Mouse (Mus musculus): Measurements from ENCODE around the gene Akap17b. TPM values are rescaled to one million over a fixed set of nuclear protein-coding genes. Genes with fewer than 3 reads are reported as not detected.
A peak's percentile ranks its signal among the peaks of the same experiment; 100 is the strongest.

Akap17b gene
- polyA plus RNA-seq, 1 experiment from 2014 or later: 3.4 TPM

GRCm38 (mm10) chrX:36591120-36591519 lies 54.1 kb downstream of the Akap17b start:
- no peak for TF ChIP-seq CTCF (IDR thresholded peaks at IDR 0.05; ENCODE audit: low read depth)
- no peak overlapping the region for H3K27ac ChIP-seq (ENCODE audit: low read depth, low read length)

GRCm38 (mm10) chrX:36590266-36590665 lies 54.9 kb downstream of the Akap17b start:
- no peaks in the 10 kb centered on the region for H3K36me3 ChIP-seq (ENCODE audit: control insufficient read depth, insufficient read depth)
- no peaks in the 10 kb centered on the region for H3K4me1 ChIP-seq (replicated peaks; ENCODE audit: control insufficient read depth, insufficient read depth, low read length)
- H3K4me2 ChIP-seq (replicated peaks; ENCODE audit: low read depth): no peak overlapping the region
- no peak for ATAC-seq
- H3K9me3 ChIP-seq (ENCODE audit: control insufficient read depth): no peaks in the 10 kb centered on the region
- no peak overlapping the region for H3K9ac ChIP-seq (ENCODE audit: low read depth, low read length)
- no peak overlapping the region for H3K4me3 ChIP-seq (ENCODE audit: low read depth, low read length)
- no peaks in the 10 kb centered on the region for H3K27me3 ChIP-seq (replicated peaks; ENCODE audit: control insufficient read depth, insufficient read depth, low read length)
- H3K27ac ChIP-seq (ENCODE audit: low read depth, low read length): no peak overlapping the region
- no peak for TF ChIP-seq CTCF (IDR thresholded peaks at IDR 0.05; ENCODE audit: low read depth)
- WGBS: 85% methylated on average over 7 of the region's 7 CpGs

More at GRCm38 (mm10) chrX:36591120-36591519, 54.1 kb downstream of the Akap17b start:
- Histone ChIP-seq H3K27me3 (replicated peaks; ENCODE audit: control insufficient read depth, insufficient read depth, low read length) (no peaks in the 10 kb centered on the region), H3K4me2 (replicated peaks; ENCODE audit: low read depth) (no peak overlapping the region), H3K4me3 (ENCODE audit: low read depth, low read length) (no peak overlapping the region), H3K9me3 (ENCODE audit: control insufficient read depth) (no peaks in the 10 kb centered on the region), H3K36me3 (ENCODE audit: control insufficient read depth, insufficient read depth) (no peaks in the 10 kb centered on the region), H3K4me1 (replicated peaks; ENCODE audit: control insufficient read depth, insufficient read depth, low read length) (no peaks in the 10 kb centered on the region), H3K9ac (ENCODE audit: low read depth, low read length) (no peak overlapping the region)
- 41% methylated on average over 1 of the region's 1 CpGs for whole genome bisulfite sequencing
- ATAC-seq: no peak

- TF ChIP-seq CTCF (IDR thresholded peaks at IDR 0.05; ENCODE audit: low read depth): no peak
- WGBS: 66% methylated on average over 8 of the region's 8 CpGs
- no peak overlapping the region for H3K4me2 ChIP-seq (replicated peaks; ENCODE audit: low read depth)
- H3K27me3 ChIP-seq (replicated peaks; ENCODE audit: control insufficient read depth, insufficient read depth, low read length): no peaks in the 10 kb centered on the region
- no peaks in the 10 kb centered on the region for H3K9me3 ChIP-seq (ENCODE audit: control insufficient read depth)
- no peak overlapping the region for H3K27ac ChIP-seq (ENCODE audit: low read depth, low read length)
- no peak overlapping the region for H3K4me3 ChIP-seq (ENCODE audit: low read depth, low read length)
- H3K9ac ChIP-seq (ENCODE audit: low read depth, low read length): no peak overlapping the region
- no peaks in the 10 kb centered on the region for H3K36me3 ChIP-seq (ENCODE audit: control insufficient read depth, insufficient read depth)
- H3K4me1 ChIP-seq (replicated peaks; ENCODE audit: control insufficient read depth, insufficient read depth, low read length): no peaks in the 10 kb centered on the region
- ATAC-seq: no peak
These were observed 57.6 kb downstream of the Akap17b start for GRCm38 (mm10) chrX:36587304-36588209.

GRCm38 (mm10) chrX:36586629-36587303 lies 58.4 kb downstream of the Akap17b start:
- Histone ChIP-seq H3K4me1 (replicated peaks; ENCODE audit: control insufficient read depth, insufficient read depth, low read length) (no peaks in the 10 kb centered on the region), H3K9me3 (ENCODE audit: control insufficient read depth) (no peaks in the 10 kb centered on the region), H3K4me3 (ENCODE audit: low read depth, low read length) (no peak overlapping the region), H3K36me3 (ENCODE audit: control insufficient read depth, insufficient read depth) (no peaks in the 10 kb centered on the region), H3K4me2 (replicated peaks; ENCODE audit: low read depth) (no peak overlapping the region), H3K27me3 (replicated peaks; ENCODE audit: control insufficient read depth, insufficient read depth, low read length) (no peaks in the 10 kb centered on the region), H3K27ac (ENCODE audit: low read depth, low read length) (no peak overlapping the region), H3K9ac (ENCODE audit: low read depth, low read length) (no peak overlapping the region)
- 72% methylated on average over 1 of the region's 1 CpGs for WGBS
- TF ChIP-seq CTCF (IDR thresholded peaks at IDR 0.05; ENCODE audit: low read depth): no peak
- ATAC-seq: no peak

- no peak for ATAC-seq
- Histone ChIP-seq H3K4me2 (replicated peaks; ENCODE audit: low read depth) (peak overlapping the region; percentile 24; the same call in 1 of the 2 replicates), H3K36me3 (ENCODE audit: control insufficient read depth, insufficient read depth) (no peaks in the 10 kb centered on the region), H3K9ac (ENCODE audit: low read depth, low read length) (no peak overlapping the region), H3K27ac (ENCODE audit: low read depth, low read length) (no peak overlapping the region), H3K27me3 (replicated peaks; ENCODE audit: control insufficient read depth, insufficient read depth, low read length) (no peaks in the 10 kb centered on the region), H3K4me1 (replicated peaks; ENCODE audit: control insufficient read depth, insufficient read depth, low read length) (no peaks in the 10 kb centered on the region), H3K9me3 (ENCODE audit: control insufficient read depth) (no peaks in the 10 kb centered on the region), H3K4me3 (ENCODE audit: low read depth, low read length) (no peak overlapping the region)
- 28% methylated on average over 3 of the region's 3 CpGs for WGBS
- TF ChIP-seq CTCF (IDR thresholded peaks at IDR 0.05; ENCODE audit: low read depth): no peak
These were observed 83.1 kb downstream of the Akap17b start for GRCm38 (mm10) chrX:36562079-36562478.

GRCm38 (mm10) chrX:36561650-36562049 lies 83.5 kb downstream of the Akap17b start:
- no peaks in the 10 kb centered on the region for H3K4me1 ChIP-seq (replicated peaks; ENCODE audit: control insufficient read depth, insufficient read depth, low read length)
- H3K4me2 ChIP-seq (replicated peaks; ENCODE audit: low read depth): peak overlapping the region; percentile 24; the same call in 1 of the 2 replicates
- no peak overlapping the region for H3K4me3 ChIP-seq (ENCODE audit: low read depth, low read length)
- 19% methylated on average over 7 of the region's 7 CpGs for WGBS
- no peaks in the 10 kb centered on the region for H3K36me3 ChIP-seq (ENCODE audit: control insufficient read depth, insufficient read depth)
- no peaks in the 10 kb centered on the region for H3K9me3 ChIP-seq (ENCODE audit: control insufficient read depth)
- H3K9ac ChIP-seq (ENCODE audit: low read depth, low read length): no peak overlapping the region
- ATAC-seq: no peak
- no peak overlapping the region for H3K27ac ChIP-seq (ENCODE audit: low read depth, low read length)
- TF ChIP-seq CTCF (IDR thresholded peaks at IDR 0.05; ENCODE audit: low read depth): peak; percentile 82
- no peaks in the 10 kb centered on the region for H3K27me3 ChIP-seq (replicated peaks; ENCODE audit: control insufficient read depth, insufficient read depth, low read length)
